Comparison of ENCODE assay signal across 8 mouse cellular contexts in the genomic region with DNA sequence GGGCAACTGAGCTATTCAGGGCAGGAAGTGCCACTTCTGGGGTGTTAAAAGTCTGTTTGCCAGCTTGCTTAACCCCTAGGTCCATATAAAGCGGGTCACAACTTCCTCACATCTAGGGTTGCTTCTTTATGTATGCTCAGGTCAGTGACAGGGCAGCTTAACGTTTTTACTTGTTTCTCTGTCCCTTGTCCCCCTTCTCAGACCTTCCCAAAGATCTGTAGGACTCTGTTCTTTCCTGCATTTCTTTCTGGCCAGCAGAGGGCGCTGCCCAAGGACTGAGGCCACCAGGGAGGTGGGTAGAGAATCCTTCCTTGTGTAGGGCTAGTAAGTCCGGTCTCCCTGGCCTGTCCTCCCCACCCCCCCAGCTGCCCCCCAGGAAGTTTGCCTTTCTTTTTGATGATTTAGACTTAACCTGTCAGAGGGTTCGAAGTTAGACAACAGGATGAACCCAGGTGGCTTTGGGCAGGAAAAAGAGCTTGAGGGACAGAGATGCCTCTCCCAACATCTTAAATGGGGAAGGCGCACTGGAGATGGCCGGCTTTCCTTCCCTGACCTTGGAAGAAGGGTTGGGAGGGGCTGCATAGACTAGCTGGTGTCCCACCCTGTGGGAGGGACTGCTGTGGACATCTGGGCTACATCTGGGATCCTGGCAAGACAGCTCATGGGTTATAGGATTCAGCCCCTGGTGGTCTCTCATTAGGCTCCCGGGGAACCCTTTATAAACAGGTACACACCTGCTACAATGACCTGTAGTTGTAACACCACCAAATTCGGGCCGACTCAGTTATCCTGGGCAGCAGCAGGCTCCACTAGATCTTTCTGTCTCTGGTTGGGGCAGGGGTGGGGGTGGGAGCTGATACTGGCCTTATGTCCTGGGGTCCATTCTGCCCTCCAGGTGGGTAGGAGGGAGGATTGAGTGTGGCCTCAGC. TPM values are rescaled to one million over a fixed set of nuclear protein-coding genes. Genes with fewer than 3 reads are reported as not detected.
DNase-seq lines count a peak whose midpoint lies in the region; ATAC-seq and TF ChIP-seq lines count a peak whose summit lies in the region.

No protein-coding gene starts in this region.

- peak overlapping the region; percentile 69 for H3K4me3 ChIP-seq in ES-Bruce4 (ENCODE audit: low read depth, low read length)
- H3K4me3 ChIP-seq in forebrain, embryonic 12.5 days (replicated peaks): peak overlapping the region; percentile 40
- H3K4me3 ChIP-seq in heart, embryonic 16.5 days (ENCODE audit: low read length): peak overlapping the region; percentile 57
- H3K4me3 ChIP-seq in lung, embryonic 15.5 days: peak overlapping the region; percentile 42
- H3K4me3 ChIP-seq in olfactory bulb, adult 2 months (ENCODE audit: insufficient read depth, low read depth, low read length): peak overlapping the region; percentile 75

- WGBS in forebrain, embryonic 12.5 days: 3% methylated on average over 10 of the region's 10 CpGs
- 10% methylated on average over 10 of the region's 10 CpGs for WGBS in heart, embryonic 16.5 days
- WGBS in lung, embryonic 15.5 days: 6% methylated on average over 10 of the region's 10 CpGs
- 11% methylated on average over 10 of the region's 10 CpGs for WGBS in olfactory bulb, adult 2 months

- peak; percentile 22 for ATAC-seq in forebrain, embryonic 12.5 days (ENCODE audit: low FRiP score)
- peak; percentile 51 for ATAC-seq in heart, embryonic 16.5 days (replicated peaks; ENCODE audit: extremely low read depth, insufficient read depth, low FRiP score)
- ATAC-seq in lung, embryonic 15.5 days (ENCODE audit: borderline replicate concordance, extremely low read depth, low FRiP score, low TSS enrichment): peak; percentile 46; the same call in 1 of the 2 replicates

- peak overlapping the region; percentile 7; the same call in 1 of the 2 replicates for H3K27ac ChIP-seq in ES-Bruce4 (ENCODE audit: insufficient read depth, low read length)
- peak overlapping the region; percentile 90 for H3K27ac ChIP-seq in forebrain, embryonic 12.5 days
- H3K27ac ChIP-seq in heart, embryonic 16.5 days (ENCODE audit: low read length): peak overlapping the region; percentile 91
- peak overlapping the region; percentile 92 for H3K27ac ChIP-seq in lung, embryonic 15.5 days
- peak overlapping the region; percentile 76 for H3K27ac ChIP-seq in olfactory bulb, adult 2 months (ENCODE audit: insufficient read depth, low read depth, low read length)

- H3K27me3 ChIP-seq in ES-Bruce4 (ENCODE audit: control insufficient read depth, insufficient read depth, low read length, poor library complexity, severe bottlenecking): no peaks in the 10 kb centered on the region
- H3K27me3 ChIP-seq in forebrain, embryonic 12.5 days: peaks cover 19% of the 10 kb centered on the region
- H3K27me3 ChIP-seq in heart, embryonic 16.5 days (ENCODE audit: control insufficient read depth, insufficient read depth, low read length): no peaks in the 10 kb centered on the region
- peaks cover 15% of the 10 kb centered on the region for H3K27me3 ChIP-seq in lung, embryonic 15.5 days

- DNase-seq in c-Kit-positive CD71-positive TER-119-negative erythroid progenitor cells, embryonic 14.5 days (ENCODE audit: low read depth): peak; percentile 76
- DNase-seq in kidney, postnatal 4 days: peak; percentile 93 to 94
- peak; percentile 45 to 56 for DNase-seq in thymus, adult 18-20 months

- no peaks in the 10 kb centered on the region for H3K9me3 ChIP-seq in ES-Bruce4 (replicated peaks; ENCODE audit: control insufficient read depth, insufficient read depth, low read length, poor library complexity, severe bottlenecking)
- no peaks in the 10 kb centered on the region for H3K9me3 ChIP-seq in forebrain, embryonic 12.5 days
- no peaks in the 10 kb centered on the region for H3K9me3 ChIP-seq in heart, embryonic 16.5 days (replicated peaks; ENCODE audit: control insufficient read depth, low read length)
- H3K9me3 ChIP-seq in lung, embryonic 15.5 days: no peaks in the 10 kb centered on the region

- TF ChIP-seq CTCF in ES-Bruce4 (IDR thresholded peaks at IDR 0.05; ENCODE audit: low read depth, low read length): peak; percentile 87
- peak; percentile 80 for TF ChIP-seq CTCF in olfactory bulb, adult 2 months (IDR thresholded peaks at IDR 0.05; ENCODE audit: insufficient read depth, low read depth, low read length)

- TF ChIP-seq POLR2A in ES-Bruce4 (IDR thresholded peaks at IDR 0.05; ENCODE audit: insufficient read depth, low read length): peak; percentile 20
- no peak for TF ChIP-seq POLR2A in olfactory bulb, adult 2 months (IDR thresholded peaks at IDR 0.05; ENCODE audit: insufficient read depth, low read depth, low read length)

- peaks cover 9% of the 10 kb centered on the region for H3K4me1 ChIP-seq in ES-Bruce4 (ENCODE audit: control insufficient read depth, insufficient read depth, low read length)
- peaks cover 42% of the 10 kb centered on the region for H3K4me1 ChIP-seq in forebrain, embryonic 12.5 days
- peaks cover 34% of the 10 kb centered on the region for H3K4me1 ChIP-seq in heart, embryonic 16.5 days (ENCODE audit: control insufficient read depth, insufficient read depth, low read length)
- peaks cover 39% of the 10 kb centered on the region for H3K4me1 ChIP-seq in lung, embryonic 15.5 days
- H3K4me1 ChIP-seq in olfactory bulb, adult 2 months (ENCODE audit: control insufficient read depth, insufficient read depth, low read length): peaks cover 26% of the 10 kb centered on the region

- peak overlapping the region; percentile 74 for H3K9ac ChIP-seq in ES-Bruce4 (ENCODE audit: low read depth, poor library complexity, severe bottlenecking)
- peak overlapping the region; percentile 65 for H3K9ac ChIP-seq in forebrain, embryonic 12.5 days
- peak overlapping the region; percentile 79 for H3K9ac ChIP-seq in heart, embryonic 16.5 days (ENCODE audit: low read length)
- H3K9ac ChIP-seq in lung, embryonic 15.5 days: peak overlapping the region; percentile 39

- peak overlapping the region; percentile 58 for H3K4me2 ChIP-seq in forebrain, embryonic 12.5 days
- peak overlapping the region; percentile 88 for H3K4me2 ChIP-seq in heart, embryonic 16.5 days (ENCODE audit: low read depth, low read length)
- peak overlapping the region; percentile 81 for H3K4me2 ChIP-seq in lung, embryonic 15.5 days

- H3K36me3 ChIP-seq in ES-Bruce4 (ENCODE audit: control insufficient read depth, insufficient read depth, low read length, poor library complexity, severe bottlenecking): no peaks in the 10 kb centered on the region
- H3K36me3 ChIP-seq in forebrain, embryonic 12.5 days (replicated peaks): no peaks in the 10 kb centered on the region
- H3K36me3 ChIP-seq in heart, embryonic 16.5 days (ENCODE audit: control insufficient read depth, insufficient read depth): no peaks in the 10 kb centered on the region
- no peaks in the 10 kb centered on the region for H3K36me3 ChIP-seq in lung, embryonic 15.5 days

- TF ChIP-seq EP300 in ES-Bruce4 (IDR thresholded peaks at IDR 0.05; ENCODE audit: insufficient read depth, low read depth, low read length): 0 out of 2 replicates have a peak, but pooled peaks have one; percentile 12

RNA-seq across cellular contexts. Expression of a gene that starts 2.0 kb away (rescaled TPM):
- not detected in 2 replicates for polyA plus RNA-seq in ES-Bruce4 (2011; ENCODE audit: insufficient read depth, insufficient read length, low read depth, missing spikeins)
- polyA plus RNA-seq in forebrain, embryonic 12.5 days (2016; fragmentation: Nextera tagmentation; extraction: Ambion mirVana): 0.83 TPM in 1 of 2 replicates, not detected in the other
- 0.54 and 1.4 TPM in 2 replicates for polyA plus RNA-seq in heart, embryonic 16.5 days (2015; fragmentation: Nextera tagmentation; extraction: Ambion mirVana)
- not detected in 2 replicates for polyA plus RNA-seq in lung, embryonic 15.5 days (2015; fragmentation: Nextera tagmentation; extraction: Ambion mirVana)
- not detected in 2 replicates for polyA plus RNA-seq in olfactory bulb, adult 2 months (2012; ENCODE audit: insufficient read depth, insufficient read length, low replicate concordance, missing spikeins)

RNA-seq across cellular contexts. Expression of a gene that starts 48.9 kb away (rescaled TPM):
- 112 and 129 TPM in 2 replicates for polyA plus RNA-seq in ES-Bruce4 (2011; ENCODE audit: insufficient read depth, insufficient read length, low read depth, missing spikeins)
- polyA plus RNA-seq in forebrain, embryonic 12.5 days (2016; fragmentation: Nextera tagmentation; extraction: Ambion mirVana): 85.7 and 89.3 TPM in 2 replicates
- polyA plus RNA-seq in heart, embryonic 16.5 days (2015; fragmentation: Nextera tagmentation; extraction: Ambion mirVana): 40.4 and 47.6 TPM in 2 replicates
- 41.3 and 48.0 TPM in 2 replicates for polyA plus RNA-seq in lung, embryonic 15.5 days (2015; fragmentation: Nextera tagmentation; extraction: Ambion mirVana)
- polyA plus RNA-seq in olfactory bulb, adult 2 months (2012; ENCODE audit: insufficient read depth, insufficient read length, low replicate concordance, missing spikeins): 179 TPM in 1 of 2 replicates, not detected in the other

RNA-seq across cellular contexts. Expression of a gene that starts 49.5 kb away (rescaled TPM):
- 31.8 and 42.7 TPM in 2 replicates for polyA plus RNA-seq in ES-Bruce4 (2011; ENCODE audit: insufficient read depth, insufficient read length, low read depth, missing spikeins)
- 98.8 and 112 TPM in 2 replicates for polyA plus RNA-seq in forebrain, embryonic 12.5 days (2016; fragmentation: Nextera tagmentation; extraction: Ambion mirVana)
- 137 and 143 TPM in 2 replicates for polyA plus RNA-seq in heart, embryonic 16.5 days (2015; fragmentation: Nextera tagmentation; extraction: Ambion mirVana)
- polyA plus RNA-seq in lung, embryonic 15.5 days (2015; fragmentation: Nextera tagmentation; extraction: Ambion mirVana): 169 and 180 TPM in 2 replicates
- not detected in 2 replicates for polyA plus RNA-seq in olfactory bulb, adult 2 months (2012; ENCODE audit: insufficient read depth, insufficient read length, low replicate concordance, missing spikeins)

Comparison
In these comparisons a context has a peak if more than half of its experiments do, and no peak if none do; other contexts are left out.
1. Peak in every context shown above with its lines: DNase-seq, ATAC-seq, H3K4me3 ChIP-seq and H3K27ac ChIP-seq.
2. H3K27ac ChIP-seq: peak in every context shown above with its lines; median percentile 92 in lung, embryonic 15.5 days; 91 in heart, embryonic 16.5 days; 90 in forebrain, embryonic 12.5 days; 76 in olfactory bulb, adult 2 months; 7 in ES-Bruce4.
3. RNA of a gene that starts 49.5 kb away (polyA plus RNA-seq): 169 to 180 TPM in lung, embryonic 15.5 days, 137 to 143 TPM in heart, embryonic 16.5 days, 98.8 to 112 TPM in forebrain, embryonic 12.5 days and 31.8 to 42.7 TPM in ES-Bruce4; not detected in olfactory bulb, adult 2 months; every median in the first group is over 10 times any median in the second.